Mouse (Mus musculus) gastrocnemius, adult 8-10 months (tissue): ENCODE data around the gene Tesc. TPM values are rescaled to one million over a fixed set of nuclear protein-coding genes. Genes with fewer than 3 reads are reported as not detected.
A peak's percentile ranks its signal among the peaks of the same experiment; 100 is the strongest.

Experiments
- DNase-seq, 2 experiments: peaks; one replicate each; pipeline ENCODE4 v3.0.0; 2022; ENCODE audit warnings: low spot score in 2 of 2
- total RNA-seq, 4 experiments: library from RNA; stranded (reverse); gene quantifications; 2 replicates each; pipeline ENCODE4 v1.2.4; 2022

The Tesc gene
- total RNA-seq, 4 experiments from 2014 or later: 0.41 to 1.3 (median 0.75) TPM; not detected in 1

GRCm38 (mm10) chr5:118015028-118015427 lies 12.5 kb upstream of the Tesc start:
- peak; percentile 32 to 49 for DNase-seq

- no peak for DNase-seq
Observed at GRCm38 (mm10) chr5:118015669-118016068, 11.9 kb upstream of the Tesc start.

- no peak for DNase-seq
Observed at GRCm38 (mm10) chr5:118017527-118017926, 10.0 kb upstream of the Tesc start.

- DNase-seq: no peak
Observed at GRCm38 (mm10) chr5:118019905-118020304, 7.6 kb upstream of the Tesc start.

- no peak for DNase-seq
Observed at GRCm38 (mm10) chr5:118023053-118023452, 4.5 kb upstream of the Tesc start.

GRCm38 (mm10) chr5:118025880-118026279 lies 1.7 kb upstream of the Tesc start:
- DNase-seq: no peak

- no peak for DNase-seq
Observed at GRCm38 (mm10) chr5:118026343-118026742, 1.2 kb upstream of the Tesc start.

- DNase-seq: no peak
Observed at GRCm38 (mm10) chr5:118027101-118027697, 344 bp upstream of the Tesc start.

GRCm38 (mm10) chr5:118028191-118029034 lies 870 bp downstream of the Tesc start:
- DNase-seq: no peak

GRCm38 (mm10) chr5:118029035-118029408 lies 1.5 kb downstream of the Tesc start:
- no peak for DNase-seq

GRCm38 (mm10) chr5:118029420-118029819 lies 1.9 kb downstream of the Tesc start:
- DNase-seq: no peak

- DNase-seq: no peak
Observed at GRCm38 (mm10) chr5:118030022-118030675, 2.6 kb downstream of the Tesc start.

- no peak for DNase-seq
Observed at GRCm38 (mm10) chr5:118031059-118031458, 3.5 kb downstream of the Tesc start.

- DNase-seq: no peak
Observed at GRCm38 (mm10) chr5:118031508-118031907, 4.0 kb downstream of the Tesc start.

GRCm38 (mm10) chr5:118033328-118033727 lies 5.8 kb downstream of the Tesc start:
- DNase-seq: no peak

- DNase-seq: no peak
Observed at GRCm38 (mm10) chr5:118033740-118034139, 6.2 kb downstream of the Tesc start.

GRCm38 (mm10) chr5:118034632-118035031 lies 7.1 kb downstream of the Tesc start:
- DNase-seq: no peak

- no peak for DNase-seq
Observed at GRCm38 (mm10) chr5:118035786-118036185, 8.2 kb downstream of the Tesc start.

- no peak for DNase-seq
Observed at GRCm38 (mm10) chr5:118036888-118037797, 9.6 kb downstream of the Tesc start.

GRCm38 (mm10) chr5:118037798-118038484 lies 10.4 kb downstream of the Tesc start:
- no peak for DNase-seq

- DNase-seq: no peak
Observed at GRCm38 (mm10) chr5:118039241-118039668, 11.7 kb downstream of the Tesc start.
